Mouse (Mus musculus) embryo, embryonic 10.5 days (tissue): ENCODE data around the gene Lrp2.
A peak's percentile ranks its signal among the peaks of the same experiment; 100 is the strongest.

Source experiments
- DNase-seq: peaks from one replicate; pipeline ENCODE4 v3.0.0-alpha.2; 2015; ENCODE audit warnings: low spot score

Gene Lrp2

DNA sequence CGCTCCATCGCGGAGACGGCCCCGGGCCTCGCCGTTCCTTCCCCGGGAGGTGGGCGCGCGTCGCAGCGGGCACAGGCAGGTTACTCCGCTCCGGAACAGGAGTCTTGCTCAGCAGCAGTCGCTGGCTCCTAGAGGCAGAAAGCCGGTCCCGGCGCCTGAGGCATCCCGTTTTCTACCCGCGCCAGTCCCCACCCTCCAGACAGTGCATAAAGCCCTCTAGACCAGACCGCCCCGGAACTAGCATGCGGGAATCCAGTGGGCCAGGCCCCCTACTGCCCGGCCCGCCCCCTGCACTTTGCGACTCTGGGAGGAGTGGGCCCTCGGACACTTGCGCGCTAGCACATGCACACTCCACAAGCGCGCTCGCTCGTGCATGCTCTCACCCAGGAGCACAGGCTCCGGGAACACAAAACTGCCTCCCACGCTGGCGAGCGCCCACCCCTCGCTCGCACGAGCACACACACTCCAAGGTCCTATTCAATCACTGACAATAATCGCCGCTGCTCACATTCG lies at the start of gene Lrp2:
Gene Lrp2 (minus strand): TSS at position 180 of the 513 bp plus-strand sequence.
- peak; percentile 83 for DNase-seq

DNA sequence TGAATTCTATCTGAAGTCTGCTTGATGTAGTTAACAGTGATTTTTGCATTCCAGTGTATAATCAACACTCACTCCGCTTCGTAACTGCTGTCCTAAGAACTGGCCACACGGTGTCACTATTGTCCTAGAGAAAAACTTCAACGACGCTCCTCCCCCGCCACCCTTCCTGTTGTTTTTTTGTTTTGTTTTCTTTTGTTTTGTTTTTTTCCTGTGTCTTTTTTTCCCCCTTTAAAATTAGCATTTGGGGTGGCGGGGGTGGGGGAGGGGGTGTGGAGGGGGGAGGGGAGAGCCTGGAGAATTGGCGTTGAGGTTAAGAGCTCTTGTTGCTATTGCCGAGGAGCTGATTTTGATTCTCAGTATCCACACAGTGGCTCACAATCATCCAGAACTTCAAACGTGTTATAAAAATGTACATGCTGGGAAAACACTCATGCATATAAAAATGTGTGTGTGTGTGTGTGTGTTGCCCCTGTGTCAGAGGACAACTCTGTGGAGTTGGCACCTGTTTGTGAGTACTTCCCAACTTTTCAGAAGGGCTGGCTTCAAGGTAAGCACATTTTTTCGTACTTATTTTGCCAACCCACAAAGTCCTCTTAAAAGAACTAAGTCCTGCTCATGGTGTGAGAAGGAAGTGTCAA lies 49.3 kb upstream of the Lrp2 start:
- DNase-seq = peak; percentile 85

DNA sequence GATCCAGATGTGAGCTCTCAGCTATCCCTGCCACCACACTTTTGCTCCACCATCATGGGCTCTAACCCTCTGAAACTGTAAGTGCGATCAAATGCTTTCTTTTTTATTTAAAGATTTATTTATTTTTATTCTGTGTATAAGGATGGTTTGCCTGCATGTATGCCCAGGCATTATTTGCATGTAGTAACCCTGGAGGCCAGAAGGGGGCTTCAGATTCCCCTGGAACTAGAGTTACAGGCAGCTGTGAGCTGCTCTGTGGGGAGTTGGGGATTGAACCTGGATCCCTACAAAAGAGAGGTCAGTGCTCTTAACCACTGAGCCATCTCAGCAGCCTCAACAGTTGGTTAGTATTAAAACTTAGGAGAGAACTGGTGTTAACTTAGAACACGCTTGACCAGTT lies 45.6 kb upstream of the Lrp2 start:
- DNase-seq = peak; percentile 30

DNA sequence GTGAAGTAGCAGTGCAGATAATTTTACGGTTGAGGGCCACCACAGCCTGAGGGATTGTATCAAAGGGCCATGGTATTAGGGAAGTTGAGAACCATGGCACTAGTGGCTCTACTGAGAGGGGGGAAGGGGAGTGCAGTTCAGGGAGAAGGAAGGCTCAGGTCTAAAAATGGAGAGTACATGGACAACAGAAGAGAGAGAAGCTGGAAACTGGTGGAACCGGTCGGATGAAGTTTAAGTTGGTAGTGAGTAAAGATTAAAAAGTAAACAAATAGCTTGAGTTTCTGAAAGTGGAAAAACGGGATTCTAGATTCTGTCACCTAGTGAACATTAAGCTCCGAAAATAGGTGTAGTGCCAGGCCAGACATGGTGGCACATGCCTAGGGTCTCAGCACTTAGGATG lies 44.9 kb upstream of the Lrp2 start:
- DNase-seq = no peak

DNA sequence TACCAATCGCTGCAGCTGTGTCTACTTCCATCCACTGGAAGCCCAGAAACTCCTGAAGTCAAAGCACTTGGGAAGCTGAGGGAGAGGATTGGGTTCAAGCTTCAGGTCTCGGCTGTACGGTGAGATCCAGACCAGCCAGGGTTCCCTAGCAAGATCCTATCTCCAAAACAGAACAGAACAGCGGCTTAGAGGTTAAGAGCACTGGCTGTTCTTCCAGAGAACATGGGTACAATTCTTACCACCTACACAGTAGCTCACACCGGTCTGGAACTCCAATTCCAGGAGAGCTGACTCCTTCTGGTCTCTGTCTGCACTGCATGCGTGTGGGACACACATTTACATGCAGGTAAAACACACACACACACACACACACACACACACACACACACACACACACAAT lies 44.0 kb upstream of the Lrp2 start:
- DNase-seq = no peak

DNA sequence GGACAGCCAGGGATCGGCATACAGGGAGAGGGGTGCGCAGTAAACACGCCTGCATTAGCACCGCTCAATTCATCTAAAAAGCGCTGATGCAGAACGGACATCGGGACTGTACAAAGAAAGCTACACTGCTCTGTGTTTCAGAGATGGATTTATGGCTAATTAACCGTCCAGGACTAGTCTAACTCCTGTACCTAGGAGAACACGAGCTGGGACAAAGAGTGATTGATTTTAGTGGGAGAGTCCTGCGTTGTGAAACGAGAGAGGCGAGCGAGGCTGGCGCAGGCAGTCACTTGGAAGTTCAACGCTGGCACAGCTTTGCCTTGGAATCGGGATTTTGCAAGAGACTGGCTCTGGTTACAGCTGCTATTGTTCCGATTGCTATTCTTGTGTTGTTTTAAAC lies 43.4 kb upstream of the Lrp2 start:
- peak; percentile 11 for DNase-seq

DNA sequence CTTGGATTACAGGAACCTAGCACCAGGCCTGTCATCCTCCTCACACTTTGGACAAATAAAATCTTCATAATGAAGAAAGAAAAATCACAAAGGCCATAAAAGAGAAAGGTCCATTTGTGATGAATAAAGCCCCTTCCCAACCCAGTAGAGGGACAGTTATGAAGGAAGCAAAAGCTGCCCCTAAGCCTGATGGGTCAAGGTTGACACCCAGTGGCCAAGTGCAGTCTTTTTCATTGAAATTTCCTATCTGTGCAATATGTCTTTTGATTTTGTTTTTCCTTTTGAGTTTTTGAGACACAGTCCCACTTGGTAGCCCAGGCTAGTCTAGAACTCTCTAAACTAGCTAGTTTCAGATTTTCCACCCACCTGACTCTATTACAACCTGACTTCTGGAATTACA lies 33.4 kb upstream of the Lrp2 start:
- DNase-seq = no peak

DNA sequence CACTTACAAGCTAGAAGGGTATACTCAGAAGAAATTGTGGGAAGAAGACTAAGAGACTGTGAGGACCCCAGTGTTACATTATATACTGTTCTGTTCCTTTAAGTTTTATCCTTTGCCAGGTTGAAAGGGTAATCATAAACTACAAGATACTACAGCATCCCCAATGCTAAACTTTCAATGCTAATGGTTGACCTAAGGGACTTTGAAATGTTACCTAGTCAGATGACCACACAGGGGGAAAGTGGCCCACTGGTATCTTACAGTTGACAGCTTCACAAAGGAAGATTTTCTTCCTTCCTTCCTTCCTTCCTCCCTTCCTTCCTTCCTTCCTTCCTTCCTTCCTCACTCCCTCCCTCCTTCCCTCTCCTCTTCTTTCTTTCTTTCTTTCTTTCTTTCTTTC lies 32.5 kb upstream of the Lrp2 start:
- DNase-seq = no peak

DNA sequence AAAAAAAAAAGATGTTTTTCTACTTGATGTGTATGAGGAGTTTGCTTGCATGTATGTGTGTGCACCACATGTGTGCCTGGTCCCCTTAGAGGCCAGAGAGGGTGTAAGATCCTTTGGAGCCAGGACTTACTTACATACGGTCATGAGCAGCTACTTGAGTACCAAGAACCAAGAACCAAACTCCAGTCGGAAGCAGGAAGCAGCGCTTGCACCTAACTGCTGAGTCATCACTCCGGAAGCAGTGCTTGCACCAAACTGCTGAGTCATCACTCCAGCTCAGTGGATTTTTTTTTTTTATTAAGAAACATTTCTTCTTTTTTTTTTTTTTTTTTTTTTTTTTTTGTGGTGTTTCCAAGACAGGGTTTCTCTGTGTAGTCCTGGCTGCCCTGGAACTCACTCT lies 27.4 kb upstream of the Lrp2 start:
- DNase-seq = peak; percentile 57

DNA sequence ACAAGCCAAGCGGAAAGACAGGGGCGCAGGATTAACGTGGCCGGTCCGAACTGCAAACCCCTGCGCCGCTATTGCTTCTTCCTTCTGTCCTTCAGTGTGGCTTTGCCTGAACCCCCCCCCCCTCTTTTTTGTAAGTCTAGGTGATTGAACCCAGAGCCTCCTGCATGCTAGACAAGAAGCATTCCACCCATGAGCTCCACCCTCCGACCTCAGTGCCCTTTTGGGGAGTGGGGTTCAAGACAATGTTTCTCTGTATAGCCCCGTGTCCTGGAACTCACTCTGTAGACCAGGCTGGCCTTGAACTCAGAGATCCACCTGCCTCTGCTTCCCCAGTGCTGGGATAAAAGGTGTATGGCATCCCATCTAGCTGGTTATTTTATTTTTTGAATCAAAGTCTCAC lies 26.9 kb upstream of the Lrp2 start:
- no peak for DNase-seq

DNA sequence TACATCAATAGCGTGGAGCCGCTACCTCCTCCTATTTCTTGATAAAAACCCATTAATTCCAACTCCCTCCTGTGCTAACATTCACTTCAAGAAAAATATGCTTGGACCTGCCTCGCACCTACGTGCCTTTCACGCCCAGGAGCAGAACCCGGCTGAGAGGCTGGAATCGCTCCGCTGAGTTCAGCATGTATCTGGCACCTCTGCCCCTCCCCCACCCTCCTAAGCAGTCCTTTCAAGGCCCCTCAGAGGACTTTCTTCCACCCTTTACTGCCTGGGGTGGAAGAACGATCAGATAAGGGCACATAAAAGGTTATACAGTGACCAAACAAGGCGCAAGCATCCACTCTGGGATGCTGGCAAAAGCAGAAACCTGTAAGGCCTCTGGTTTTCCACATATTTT lies 26.4 kb upstream of the Lrp2 start:
- peak; percentile 69 for DNase-seq

DNA sequence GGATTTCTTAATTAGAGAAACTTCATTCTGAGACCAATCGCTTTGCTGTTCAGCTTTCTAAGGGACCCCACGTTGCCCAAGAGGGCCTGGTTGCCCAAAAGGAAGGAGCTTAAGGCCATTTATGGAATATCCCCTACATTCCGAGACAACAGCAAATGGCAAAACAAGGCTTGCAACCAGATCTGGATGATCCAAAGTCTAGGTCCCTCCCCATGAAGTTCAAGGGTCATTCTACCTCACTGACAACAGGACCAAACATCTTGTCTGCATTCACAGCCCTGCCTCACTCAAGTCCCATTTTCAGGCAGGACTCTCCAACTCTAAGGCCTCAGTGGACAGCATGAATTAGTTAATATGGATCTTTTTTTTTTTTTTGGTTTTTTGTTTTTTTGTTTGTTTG lies 20.8 kb upstream of the Lrp2 start:
- DNase-seq = no peak

DNA sequence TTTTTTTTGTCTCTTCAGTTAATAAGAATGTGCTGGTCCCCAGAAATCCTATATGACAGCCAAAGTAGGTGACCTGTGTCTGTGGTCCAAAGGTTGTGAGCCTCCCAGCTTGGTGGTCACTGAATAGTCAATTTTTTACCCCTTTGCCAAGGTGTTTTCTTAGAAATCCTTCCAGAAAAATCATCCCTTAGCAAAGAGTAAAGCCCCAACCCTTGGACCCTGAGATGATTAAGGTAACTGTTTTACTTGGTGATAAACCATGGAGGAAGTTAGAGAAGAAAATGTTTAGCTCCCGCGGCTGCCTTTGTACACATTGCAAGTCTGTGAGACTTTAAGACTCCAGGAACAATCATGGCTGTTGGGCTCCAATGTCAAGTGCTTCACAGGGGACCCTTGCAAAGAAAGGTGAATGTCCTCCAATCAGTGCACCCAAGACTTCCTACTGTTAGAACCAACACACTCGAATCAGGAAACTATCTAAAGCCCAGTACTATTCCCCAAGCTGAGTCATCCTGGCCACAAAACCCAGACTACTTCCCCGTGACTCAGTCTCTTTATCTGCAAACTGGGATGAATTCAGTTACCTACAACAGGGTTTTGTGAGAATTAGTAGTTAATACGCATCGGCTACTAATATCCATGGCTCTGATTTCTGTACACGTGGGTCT lies 18.0 kb upstream of the Lrp2 start:
- DNase-seq = no peak

DNA sequence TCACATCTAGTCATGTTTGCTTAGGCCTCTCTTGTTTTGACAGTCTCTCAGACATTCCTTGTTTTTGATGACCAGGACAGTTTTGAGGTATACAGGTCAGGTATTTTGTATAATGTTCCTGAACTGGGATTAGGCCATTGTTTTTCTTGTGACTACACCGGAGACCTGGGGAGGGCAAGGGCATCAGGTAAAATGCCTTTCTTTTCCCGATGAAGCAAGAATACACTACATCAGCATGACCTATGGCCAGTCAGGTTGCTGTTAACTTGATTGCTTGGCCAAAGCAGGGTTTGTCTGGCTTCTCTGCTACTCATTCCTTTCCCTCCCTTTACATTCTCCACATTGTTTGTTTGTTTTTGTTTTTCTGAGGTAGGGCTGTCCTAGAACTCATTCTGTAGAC lies 7.3 kb upstream of the Lrp2 start:
- DNase-seq = no peak

DNA sequence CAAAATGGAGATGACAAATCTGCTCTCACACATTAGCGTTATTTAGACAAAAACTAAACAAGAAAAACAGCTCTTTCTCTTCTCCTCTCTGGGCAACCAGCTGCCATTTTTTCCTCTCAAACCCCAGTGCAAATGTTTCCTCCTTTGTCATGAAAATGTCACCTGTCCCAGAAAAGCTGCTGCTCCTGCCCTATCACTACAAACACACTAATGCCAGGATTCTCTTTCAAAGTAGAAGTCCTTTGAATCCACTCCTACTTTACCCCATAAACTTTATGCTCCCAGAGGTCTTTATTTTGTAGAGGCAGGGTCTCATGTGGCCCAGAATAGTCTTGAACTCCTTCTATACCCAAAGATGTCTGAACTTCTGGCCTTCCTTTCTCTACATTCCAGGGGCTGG lies 6.7 kb upstream of the Lrp2 start:
- no peak for DNase-seq

DNA sequence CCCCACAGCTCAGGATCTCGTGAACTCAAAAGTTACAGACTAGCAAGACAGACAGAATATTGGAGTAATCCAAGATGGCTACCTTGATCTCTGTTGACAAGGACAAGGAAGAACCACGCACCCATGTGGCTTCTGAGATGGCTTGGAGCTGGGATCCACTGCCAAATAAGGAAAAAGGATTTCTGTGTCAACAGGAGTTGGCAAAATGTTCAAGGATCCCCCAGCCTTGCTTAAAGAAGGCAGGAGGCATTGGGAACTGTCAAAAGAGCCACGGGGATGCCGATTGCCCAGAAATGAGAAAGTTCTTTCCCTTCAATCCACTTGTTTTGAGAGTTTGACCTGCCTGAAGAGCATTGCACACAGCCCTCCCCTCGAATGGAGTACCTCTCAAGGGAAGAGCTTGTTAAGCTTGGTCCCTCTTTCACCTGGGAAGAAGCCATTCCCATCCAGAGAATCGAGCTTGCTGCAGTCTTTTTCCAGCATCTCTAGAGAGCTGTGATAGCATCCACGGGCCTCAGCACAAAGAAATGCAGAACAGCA lies 6.2 kb upstream of the Lrp2 start:
- no peak for DNase-seq

DNA sequence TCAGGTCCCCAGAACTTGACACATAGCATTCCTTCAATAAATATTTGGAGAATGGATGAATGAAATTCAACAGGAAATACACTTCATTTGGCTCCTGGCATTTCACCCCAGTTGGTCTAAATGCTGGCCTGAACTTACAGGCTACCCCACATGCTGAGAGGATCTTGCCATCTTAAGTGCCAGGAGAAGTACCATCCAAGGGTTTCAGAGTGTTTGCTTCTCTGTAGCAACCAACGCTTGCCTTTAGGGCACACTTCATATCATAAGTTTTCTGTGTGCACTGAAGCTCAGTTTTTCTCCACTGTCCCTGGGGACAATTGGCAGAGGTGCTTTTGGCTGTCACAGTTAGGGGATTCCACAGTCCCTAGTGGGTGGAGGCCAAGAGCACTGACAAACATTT lies 4.7 kb upstream of the Lrp2 start:
- DNase-seq = no peak

DNA sequence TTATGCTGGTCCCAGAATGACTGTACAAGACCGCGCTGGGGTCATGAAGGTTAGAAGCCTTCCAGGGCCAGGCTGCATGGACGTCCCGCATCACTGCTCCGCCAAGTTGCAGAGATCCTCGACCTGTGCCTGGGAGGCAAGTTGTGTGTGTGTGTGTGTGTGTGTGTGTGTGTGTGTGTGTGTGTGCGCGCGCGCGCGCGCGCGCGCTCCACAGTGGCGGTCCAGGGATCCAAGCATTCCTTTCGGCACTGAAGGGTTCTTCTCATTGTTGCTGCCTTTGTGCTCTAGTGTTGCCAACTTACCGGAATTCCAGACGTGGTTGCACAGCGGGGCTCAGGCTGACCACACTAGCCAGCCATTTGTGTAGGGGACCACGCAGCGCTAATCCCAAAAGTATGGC lies 2.0 kb upstream of the Lrp2 start:
- DNase-seq = peak; percentile 62

DNA sequence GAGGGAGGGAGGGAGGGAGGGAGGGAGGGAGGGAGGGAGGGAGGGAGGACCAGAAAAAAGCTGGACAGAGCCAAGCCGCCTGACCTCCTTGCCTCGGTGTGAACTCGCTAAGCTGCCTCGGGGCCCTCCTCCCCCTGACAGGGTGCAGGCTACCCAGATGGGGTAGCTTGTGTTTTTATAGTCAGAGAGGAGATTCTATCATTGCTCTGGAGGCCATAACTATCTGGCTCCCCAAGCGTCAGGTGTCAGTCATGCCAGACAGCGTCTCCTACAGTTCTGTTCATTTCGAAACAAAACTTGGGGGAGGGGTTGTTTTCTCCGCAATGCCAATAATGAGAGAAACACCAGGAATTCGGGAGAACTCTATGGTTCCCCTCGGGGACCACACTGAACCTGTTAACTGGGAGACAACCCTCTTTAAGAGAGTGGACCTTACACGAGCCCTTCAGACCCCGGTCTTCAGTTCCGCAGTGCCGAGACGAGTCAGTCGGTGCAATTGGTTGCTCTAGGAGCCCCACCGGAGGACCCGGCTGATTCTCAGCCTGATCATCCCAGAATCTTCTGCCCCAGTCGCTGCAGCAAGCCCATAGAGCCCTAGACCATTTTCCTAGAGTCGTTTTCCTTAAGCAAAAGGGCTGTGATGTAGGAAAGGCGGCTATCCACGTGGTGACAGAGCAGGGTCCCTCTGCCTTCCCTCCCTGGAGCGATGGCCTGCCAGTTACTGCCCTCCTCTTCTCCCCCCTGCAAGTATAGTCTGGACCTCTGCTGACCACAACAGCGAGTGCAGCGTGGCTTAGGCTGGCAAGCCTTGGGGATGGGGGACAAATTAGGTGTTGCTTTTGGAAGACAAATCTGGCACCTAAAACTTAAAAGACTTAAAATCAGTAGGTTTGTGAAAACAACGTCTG lies 1.2 kb upstream of the Lrp2 start:
- DNase-seq = peak; percentile 58

DNA sequence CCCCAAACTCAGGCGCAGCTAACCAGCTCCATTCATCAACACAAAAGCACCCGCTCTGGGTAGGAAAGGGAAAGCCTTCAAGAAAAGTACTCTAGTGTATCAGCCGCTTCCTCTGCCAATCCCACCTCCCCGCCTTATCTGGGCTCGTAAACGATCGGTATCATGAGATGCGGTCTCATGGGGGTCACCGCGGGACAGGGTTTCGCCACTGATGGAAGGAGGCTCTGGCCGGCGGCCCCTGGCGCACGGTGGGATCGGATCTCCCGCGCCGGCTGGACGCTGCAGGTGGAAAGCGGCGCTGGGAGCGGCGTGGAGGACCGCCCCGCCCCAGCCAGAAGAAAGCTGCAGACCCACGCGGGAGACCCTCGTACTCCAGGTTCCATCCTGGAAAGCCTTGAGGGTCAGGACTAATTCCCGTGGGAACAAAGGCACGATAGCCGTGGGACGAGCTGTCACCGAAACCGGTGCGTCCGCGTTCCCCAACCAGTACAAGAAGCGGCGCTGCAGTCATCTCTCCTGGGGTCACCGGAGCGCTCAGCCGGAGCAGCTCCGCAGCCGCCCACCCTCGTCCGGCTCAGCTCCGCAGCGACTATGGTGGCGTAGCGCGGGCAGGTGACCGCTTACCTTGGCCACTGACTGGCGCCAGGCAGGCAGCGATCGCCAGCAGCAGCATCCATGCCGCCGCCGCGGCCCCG lies 527 bp downstream of the Lrp2 start:
- DNase-seq = peak; percentile 68

DNA sequence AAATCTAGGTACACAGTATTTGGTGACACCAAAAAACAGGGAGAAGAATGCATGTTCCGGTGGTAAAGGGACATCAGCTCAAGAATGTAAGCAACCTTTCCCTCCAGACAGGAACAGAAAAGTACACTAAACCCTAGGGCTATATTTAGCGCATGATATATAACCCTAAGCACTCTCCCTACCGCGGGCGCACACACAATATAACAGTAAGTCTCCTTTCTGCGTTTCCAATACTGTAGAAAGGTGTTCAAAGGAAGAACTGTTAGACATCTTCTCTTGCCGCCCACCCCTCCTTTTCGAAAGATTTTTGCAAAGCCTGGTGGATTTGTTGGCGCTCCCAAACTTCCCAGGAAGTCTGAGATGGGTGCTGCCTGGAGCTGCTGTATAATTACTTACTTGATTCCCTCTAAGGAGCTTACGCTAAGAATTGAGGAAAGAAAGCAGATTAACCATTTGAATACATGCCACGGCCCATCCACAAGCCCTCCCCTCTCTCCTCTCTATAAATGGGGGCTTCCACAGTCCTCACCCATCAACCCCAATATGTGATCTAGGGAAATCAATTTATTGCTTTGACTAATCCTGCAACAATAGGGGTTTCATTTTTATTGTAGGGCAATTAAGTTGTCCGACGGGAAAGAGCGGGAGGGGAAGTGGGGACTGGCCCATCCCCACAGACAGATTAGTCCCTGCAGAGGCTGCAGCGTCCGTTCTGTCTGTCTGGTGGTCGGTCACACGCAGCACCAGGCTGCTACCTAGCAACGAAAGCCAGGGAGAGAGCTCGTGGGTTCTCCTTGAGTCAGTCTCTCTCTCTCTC lies 1.5 kb downstream of the Lrp2 start:
- peak; percentile 63 for DNase-seq
